Mouse (Mus musculus) midbrain, postnatal 0 days (tissue): ENCODE results near the gene Usp15. TPM values are rescaled to one million over a fixed set of nuclear protein-coding genes. Genes with fewer than 3 reads are reported as not detected.

Source experiments
- ATAC-seq: fragments of 200-750 bp; cut with Nextera tagmentation; 2 replicates; pipeline ENCODE4 v1.8.0; 2017; ENCODE audit warnings: moderate number of reproducible peaks, mild to moderate bottlenecking, moderate TSS enrichment, moderate library complexity; ENCODE audit not compliant: low FRiP score
- DNase-seq: peaks from one replicate; pipeline ENCODE4 v3.0.0-alpha.2; 2015; ENCODE audit warnings: low spot score
- H3K27ac ChIP-seq: fragments of 300-500 bp; sonication (generic); 2 replicates; pipeline ENCODE4 v1.5.1; 2014; ENCODE audit warnings: low read depth, mild to moderate bottlenecking, low read length, mixed read lengths
- H3K27me3 ChIP-seq: fragments of 300-500 bp; sonication (generic); 2 replicates; pipeline ENCODE4 v1.6.1; 2014; ENCODE audit warnings: low read length, control low read depth, mixed read lengths; ENCODE audit not compliant: insufficient read depth
- H3K36me3 ChIP-seq: fragments of 300-500 bp; sonication (generic); 2 replicates; pipeline ENCODE4 v1.6.1; 2014; ENCODE audit warnings: low read length, control low read depth, mixed read lengths; ENCODE audit not compliant: insufficient read depth
- H3K4me1 ChIP-seq: fragments of 300-500 bp; sonication (generic); 2 replicates; pipeline ENCODE4 v1.6.1; 2014; ENCODE audit warnings: mild to moderate bottlenecking, control low read depth, antibody characterized with exemption, low read length, mixed read lengths; ENCODE audit not compliant: insufficient read depth
- H3K4me2 ChIP-seq: fragments of 300-500 bp; sonication (generic); 2 replicates; pipeline ENCODE4 v1.6.1; 2014; ENCODE audit warnings: low read depth, mild to moderate bottlenecking, low read length, mixed read lengths; ENCODE audit not compliant: poor library complexity, severe bottlenecking
- H3K4me3 ChIP-seq: fragments of 300-500 bp; sonication (generic); 2 replicates; pipeline ENCODE4 v1.5.1; 2014; ENCODE audit warnings: low read depth, mild to moderate bottlenecking, low read length, moderate library complexity
- H3K9ac ChIP-seq: fragments of 300-500 bp; sonication (generic); replicated peaks from 2 replicates; pipeline ENCODE4 v1.6.1; 2014; ENCODE audit warnings: mild to moderate bottlenecking, low read length, moderate library complexity, mixed read lengths; ENCODE audit not compliant: poor library complexity, severe bottlenecking
- H3K9me3 ChIP-seq: fragments of 300-500 bp; sonication (generic); 2 replicates; pipeline ENCODE4 v1.6.1; 2016; ENCODE audit warnings: low read length, control low read depth
- CTCF ChIP-seq: IDR thresholded peaks from 2 replicates; pipeline ENCODE4 v1.5.1; 2016; ENCODE audit warnings: antibody characterized with exemption, mild to moderate bottlenecking
- WGBS: fragments of 180-500 bp; shearing (Covaris S2); extraction: QIAGEN DNeasy Blood & Tissue Kit; methylation state at CpG from one replicate; pipeline ENCODE4 v1.1.7; 2014; 5-methylcytosine and 5-hydroxymethylcytosine counted together
- polyA plus RNA-seq: library from polyadenylated mRNA; unstranded; fragments of >200 nt; fragmentation: Nextera tagmentation; extraction: Ambion mirVana; gene quantifications from 2 replicates; pipeline ENCODE4 v1.2.1, GENCODE M21; 2015
- total RNA-seq: library from RNA; depleted of rRNA; stranded (reverse); fragments of >200 nt; gene quantifications from 2 replicates; pipeline ENCODE4 v1.2.3, GENCODE M21; 2014

The Usp15 gene
- total and polyA plus RNA-seq, 2 experiments from 2014 or later: 62.0 to 65.4 TPM

GRCm38 (mm10) chr10:123091737-123092136 lies 105.1 kb downstream of the Usp15 start:
- Histone ChIP-seq H3K4me1 (no peaks in the 10 kb centered on the region), H3K27me3 (no peaks in the 10 kb centered on the region), H3K9me3 (no peaks in the 10 kb centered on the region), H3K27ac (no peak overlapping the region), H3K36me3 (no peaks in the 10 kb centered on the region), H3K9ac (no peak overlapping the region), H3K4me3 (no peak overlapping the region), H3K4me2 (no peak overlapping the region)
- ATAC-seq: no peak
- peak; percentile 82 for DNase-seq
- peak; percentile 87 for TF ChIP-seq CTCF
- 30% methylated on average over 5 of the region's 5 CpGs for WGBS

GRCm38 (mm10) chr10:123089425-123089930 lies 107.3 kb downstream of the Usp15 start:
- H3K36me3 ChIP-seq: no peaks in the 10 kb centered on the region
- no peak overlapping the region for H3K4me3 ChIP-seq
- no peak for ATAC-seq
- no peaks in the 10 kb centered on the region for H3K9me3 ChIP-seq
- no peak for DNase-seq
- H3K27me3 ChIP-seq: no peaks in the 10 kb centered on the region
- no peak overlapping the region for H3K27ac ChIP-seq
- 88% methylated on average over 12 of the region's 12 CpGs for WGBS
- no peak overlapping the region for H3K9ac ChIP-seq
- H3K4me1 ChIP-seq: no peaks in the 10 kb centered on the region
- no peak for TF ChIP-seq CTCF
- no peak overlapping the region for H3K4me2 ChIP-seq

DNA sequence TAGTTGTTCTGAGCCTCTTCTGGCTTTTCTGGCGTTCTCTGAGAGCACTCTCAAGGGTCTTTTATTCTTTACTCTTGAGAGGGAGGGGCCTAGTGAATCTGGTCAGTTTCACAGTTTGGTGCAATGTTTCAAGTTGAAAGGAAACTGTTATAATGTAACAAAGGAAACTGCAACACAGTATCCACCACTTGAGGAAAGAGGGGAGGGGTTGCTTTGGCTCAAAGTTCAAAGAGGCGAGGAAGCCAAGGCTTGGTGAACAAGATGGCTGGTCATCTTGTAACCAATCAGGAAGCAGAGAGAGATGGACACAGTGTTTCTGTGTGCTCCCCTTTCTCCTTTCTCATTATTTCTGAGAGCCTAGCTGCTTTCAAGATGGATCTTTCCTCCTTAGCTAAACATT lies 109.9 kb downstream of the Usp15 start:
- DNase-seq: no peak
- Histone ChIP-seq H3K27me3 (no peaks in the 10 kb centered on the region), H3K4me1 (no peaks in the 10 kb centered on the region), H3K9ac (no peak overlapping the region), H3K4me2 (no peak overlapping the region), H3K36me3 (no peaks in the 10 kb centered on the region), H3K9me3 (no peaks in the 10 kb centered on the region), H3K27ac (no peak overlapping the region), H3K4me3 (no peak overlapping the region)
- TF ChIP-seq CTCF: no peak
- 68% methylated on average over 2 of the region's 2 CpGs for WGBS
- no peak for ATAC-seq

- ATAC-seq: no peak
- no peak overlapping the region for H3K9ac ChIP-seq
- no peak for TF ChIP-seq CTCF
Measured at GRCm38 (mm10) chr10:123084900-123085641, 111.7 kb downstream of the Usp15 start.

GRCm38 (mm10) chr10:123084307-123084706 lies 112.5 kb downstream of the Usp15 start:
- no peak for TF ChIP-seq CTCF
- ATAC-seq (no peak), DNase-seq (no peak)
- no peaks in the 10 kb centered on the region for H3K9me3 ChIP-seq
- no peak overlapping the region for H3K9ac ChIP-seq
- no peaks in the 10 kb centered on the region for H3K27me3 ChIP-seq
- no peaks in the 10 kb centered on the region for H3K4me1 ChIP-seq
- H3K4me3 ChIP-seq: no peak overlapping the region
- no peak overlapping the region for H3K4me2 ChIP-seq
- no peaks in the 10 kb centered on the region for H3K36me3 ChIP-seq
- no peak overlapping the region for H3K27ac ChIP-seq
- 60% methylated on average over 9 of the region's 9 CpGs for WGBS

More at GRCm38 (mm10) chr10:123084900-123085641, 111.7 kb downstream of the Usp15 start:
- no peak overlapping the region for H3K4me3 ChIP-seq
- no peaks in the 10 kb centered on the region for H3K4me1 ChIP-seq
- DNase-seq: no peak
- WGBS: 70% methylated on average over 10 of the region's 10 CpGs
- H3K9me3 ChIP-seq: no peaks in the 10 kb centered on the region
- H3K27me3 ChIP-seq: no peaks in the 10 kb centered on the region
- H3K27ac ChIP-seq: 0 out of 2 replicates have a peak overlapping the region, but pooled peaks have one; percentile 18
- no peaks in the 10 kb centered on the region for H3K36me3 ChIP-seq
- no peak overlapping the region for H3K4me2 ChIP-seq

DNA sequence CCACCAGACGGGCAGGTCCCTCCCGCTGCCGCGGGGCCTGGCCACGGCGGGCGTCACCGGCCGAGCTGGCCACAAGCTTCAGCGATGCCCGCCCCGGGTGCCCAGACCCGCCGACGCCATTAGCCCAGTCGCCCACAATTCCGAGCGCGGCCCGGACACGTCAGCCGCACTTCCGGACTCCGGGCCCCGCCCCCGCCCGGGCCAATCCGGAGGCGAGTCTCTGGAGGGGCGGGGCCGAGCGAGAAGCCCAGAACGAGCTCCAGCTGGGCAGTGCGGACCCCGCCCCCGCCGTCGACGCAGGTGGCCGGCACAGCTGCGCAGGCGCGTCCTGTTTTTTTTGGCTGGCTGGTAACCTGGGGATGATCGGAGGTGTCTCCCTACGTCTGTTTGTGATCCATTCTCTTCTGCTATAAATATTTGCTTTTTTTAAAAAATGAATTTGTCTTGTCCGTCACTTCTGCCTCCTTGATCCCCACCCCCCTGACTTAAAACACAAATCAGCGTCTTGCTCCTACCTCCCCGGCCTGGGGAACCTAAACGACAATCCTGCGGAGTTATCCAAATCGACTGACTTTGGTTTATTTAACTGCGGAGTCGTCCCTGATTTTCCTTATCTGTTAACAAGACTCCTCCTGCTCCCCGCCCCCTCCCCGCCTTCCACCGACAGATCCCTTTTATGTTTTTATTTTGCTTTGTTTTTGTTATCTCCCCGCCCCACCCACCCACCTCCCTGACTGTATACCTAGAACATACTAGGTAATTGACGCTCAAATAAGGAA lies 120.4 kb downstream of the Usp15 start, which contains the start of gene Mon2:
Mon2 (minus strand) TSS at position 261 of the 779 bp plus-strand sequence.
- no peak for TF ChIP-seq CTCF
- Histone ChIP-seq H3K36me3 (no peaks in the 10 kb centered on the region), H3K27me3 (no peaks in the 10 kb centered on the region), H3K4me1 (peaks cover 7% of the 10 kb centered on the region), H3K27ac (peak within 1 kb of the TSS; percentile 82), H3K4me2 (peak within 1 kb of the TSS; percentile 60), H3K9me3 (no peaks in the 10 kb centered on the region), H3K9ac (peak within 1 kb of the TSS; percentile 86), H3K4me3 (peak within 1 kb of the TSS; percentile 95)
- peak; percentile 98 for DNase-seq
- ATAC-seq: peak; percentile 99
- under 1% methylated on average over 52 of the region's 58 CpGs for WGBS
